Mouse (Mus musculus) heart, postnatal 0 days (tissue): Measurements from ENCODE around the gene Pcnx.
A peak's percentile ranks its signal among the peaks of the same experiment; 100 is the strongest.

Source experiments
- CTCF ChIP-seq: IDR thresholded peaks from 2 replicates; pipeline ENCODE4 v1.5.1; 2016; ENCODE audit warnings: antibody characterized with exemption, control low read depth, low read depth
- EP300 ChIP-seq: IDR thresholded peaks from 2 replicates; pipeline ENCODE4 v1.6.1; 2016; ENCODE audit warnings: antibody characterized with exemption, low read depth

GRCm38 (mm10) chr12:81836162-81836561 lies 23.7 kb upstream of the Pcnx start:
- TF ChIP-seq CTCF (peak; percentile 44), EP300 (no peak)
